Mouse (Mus musculus): ENCODE measurements around the gene Smarcd3.

- no peak for TF ChIP-seq CTCF (IDR thresholded peaks at IDR 0.05; ENCODE audit: low read depth)
- no peak for TF ChIP-seq EP300 (IDR thresholded peaks at IDR 0.05; ENCODE audit: low read depth)
These were observed 28.3 kb downstream of the Smarcd3 start for GRCm38 (mm10) chr5:24595786-24596380.
